Mouse (Mus musculus): ENCODE results near the gene Ptpdc1.
A peak's percentile ranks its signal among the peaks of the same experiment; 100 is the strongest.

Gene Ptpdc1

GRCm38 (mm10) chr13:48625433-48626184 is at the start of gene Ptpdc1:
Gene Ptpdc1, minus strand, starts transcription at chr13:48625664.
- peak; percentile 98 for DNase-seq (ENCODE audit: low spot score)

DNA sequence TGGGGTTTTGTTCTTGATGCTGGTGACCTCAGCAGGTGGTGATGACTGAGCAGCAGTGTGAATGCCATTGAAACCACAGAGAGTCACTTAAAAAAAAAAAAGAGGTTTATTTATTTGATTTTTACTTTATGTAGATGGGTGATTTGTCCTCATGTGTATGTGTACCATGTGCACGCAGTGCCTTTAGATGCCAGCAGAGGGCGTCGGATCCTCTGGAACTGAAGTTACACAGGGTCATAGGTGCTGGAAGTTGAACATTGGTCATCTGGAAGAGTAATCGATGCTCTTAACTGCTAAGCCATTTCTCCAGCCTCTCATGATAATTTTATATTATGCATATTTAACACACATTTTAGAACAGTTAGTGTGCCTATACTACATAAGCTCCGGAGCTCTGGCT is 49.1 kb upstream of the Ptpdc1 start:
- DNase-seq (ENCODE audit: low spot score) = no peak

- DNase-seq (ENCODE audit: low spot score) = no peak
Measured at GRCm38 (mm10) chr13:48672312-48672840, 46.9 kb upstream of the Ptpdc1 start.

DNA sequence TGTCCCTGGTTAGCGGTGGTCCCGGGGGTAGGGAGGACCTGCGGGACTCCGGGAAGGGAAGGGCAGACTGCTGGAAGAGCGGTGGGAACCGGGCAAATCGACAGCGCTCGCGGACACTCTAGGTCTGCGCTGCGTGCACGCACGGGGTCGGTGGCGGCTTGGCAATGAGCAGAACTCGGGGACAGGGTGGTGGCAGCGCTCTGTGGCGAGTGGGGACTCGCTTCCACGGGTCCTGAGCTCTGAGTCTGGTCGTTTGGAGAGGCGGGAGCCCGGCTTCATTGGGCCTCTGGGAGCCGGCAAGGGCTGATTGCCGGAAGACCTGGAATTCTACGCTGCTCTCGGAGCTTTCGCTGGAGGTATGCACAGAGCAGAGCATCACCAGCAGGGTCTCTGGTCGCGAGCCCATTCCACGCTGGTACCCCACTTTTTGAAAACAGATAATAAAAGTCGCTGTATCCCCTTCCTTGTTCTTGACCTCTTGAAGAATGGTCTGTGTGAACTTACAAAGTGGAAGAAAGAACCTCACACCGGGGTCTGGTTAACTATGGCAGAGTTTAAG is 43.6 kb upstream of the Ptpdc1 start:
- DNase-seq (ENCODE audit: low spot score) = no peak

GRCm38 (mm10) chr13:48668091-48668975 is 42.9 kb upstream of the Ptpdc1 start:
- DNase-seq (ENCODE audit: low spot score) = no peak

DNA sequence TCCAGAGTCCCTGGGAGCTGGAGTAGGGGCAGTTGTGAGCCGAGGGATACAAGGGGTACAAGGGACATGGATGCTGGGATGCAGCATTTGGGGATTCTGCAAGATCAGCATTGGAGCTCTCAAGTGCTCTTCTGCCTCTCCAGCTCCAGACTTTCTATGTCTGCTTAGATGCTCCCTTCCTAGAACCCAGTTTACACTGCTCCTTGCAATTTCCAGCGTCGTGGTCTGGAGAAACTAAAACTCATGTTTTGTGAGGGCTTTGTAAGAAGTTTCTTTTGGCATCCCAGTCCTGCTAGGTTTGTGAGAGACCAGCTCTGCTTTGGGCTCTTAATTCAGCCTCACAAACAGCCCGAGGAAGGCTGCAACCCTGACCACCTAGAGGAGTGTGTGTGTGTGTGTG is 42.0 kb upstream of the Ptpdc1 start:
- DNase-seq (ENCODE audit: low spot score) = no peak

- DNase-seq (ENCODE audit: low spot score) = no peak
Measured at GRCm38 (mm10) chr13:48665656-48666597, 40.5 kb upstream of the Ptpdc1 start.

DNA sequence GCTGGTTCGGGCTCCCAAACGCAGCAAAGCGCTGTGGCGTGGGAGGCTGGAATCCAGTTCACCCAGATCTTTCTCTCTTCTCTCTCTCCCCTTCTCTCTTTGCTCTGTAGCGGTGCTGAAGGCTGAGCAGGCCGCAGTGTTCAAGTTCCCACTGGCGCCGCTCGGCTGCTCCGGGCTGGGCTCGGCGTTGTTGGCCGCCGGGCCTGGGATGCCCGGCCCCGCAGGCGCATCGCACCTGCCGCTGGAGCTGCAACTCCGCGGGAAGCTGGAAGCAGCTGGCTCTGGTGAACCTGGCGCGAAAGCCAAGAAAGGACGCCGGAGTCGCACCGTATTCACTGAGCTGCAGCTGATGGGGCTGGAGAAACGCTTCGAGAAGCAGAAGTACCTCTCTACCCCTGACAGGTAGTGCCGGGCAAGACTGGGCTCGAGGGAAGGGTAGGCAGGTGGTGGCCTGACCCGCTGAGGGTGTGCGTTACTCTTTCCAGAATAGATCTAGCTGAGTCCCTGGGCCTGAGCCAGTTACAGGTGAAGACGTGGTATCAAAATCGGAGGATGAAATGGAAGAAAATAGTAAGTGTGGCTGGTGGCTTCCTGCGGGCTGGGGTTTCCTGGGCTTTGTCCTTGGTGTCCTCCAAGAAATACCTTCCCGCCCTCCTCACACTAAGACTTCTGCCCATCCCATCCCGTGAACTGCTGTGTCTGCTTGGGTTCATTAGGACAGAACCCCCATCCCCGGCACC is 39.6 kb upstream of the Ptpdc1 start:
- DNase-seq (ENCODE audit: low spot score) = no peak

DNA sequence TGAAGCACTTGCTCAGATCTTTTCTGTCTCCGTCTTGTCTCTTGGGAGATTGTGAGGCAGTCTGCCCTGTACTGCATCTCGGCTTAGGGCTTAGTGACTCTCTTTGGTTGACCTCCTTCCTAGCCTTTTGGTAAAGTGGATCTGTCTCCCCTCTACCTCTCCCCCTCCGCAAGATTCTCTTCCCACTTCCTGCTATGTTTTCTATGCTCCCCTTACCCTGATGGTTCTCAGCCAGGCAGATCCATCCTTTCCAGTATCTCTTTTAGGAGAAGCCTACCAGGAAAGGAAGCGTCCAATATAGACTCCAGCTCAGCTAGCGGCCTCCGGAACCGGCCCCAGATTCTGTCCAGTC is 38.5 kb upstream of the Ptpdc1 start:
- DNase-seq (ENCODE audit: low spot score) = no peak

DNA sequence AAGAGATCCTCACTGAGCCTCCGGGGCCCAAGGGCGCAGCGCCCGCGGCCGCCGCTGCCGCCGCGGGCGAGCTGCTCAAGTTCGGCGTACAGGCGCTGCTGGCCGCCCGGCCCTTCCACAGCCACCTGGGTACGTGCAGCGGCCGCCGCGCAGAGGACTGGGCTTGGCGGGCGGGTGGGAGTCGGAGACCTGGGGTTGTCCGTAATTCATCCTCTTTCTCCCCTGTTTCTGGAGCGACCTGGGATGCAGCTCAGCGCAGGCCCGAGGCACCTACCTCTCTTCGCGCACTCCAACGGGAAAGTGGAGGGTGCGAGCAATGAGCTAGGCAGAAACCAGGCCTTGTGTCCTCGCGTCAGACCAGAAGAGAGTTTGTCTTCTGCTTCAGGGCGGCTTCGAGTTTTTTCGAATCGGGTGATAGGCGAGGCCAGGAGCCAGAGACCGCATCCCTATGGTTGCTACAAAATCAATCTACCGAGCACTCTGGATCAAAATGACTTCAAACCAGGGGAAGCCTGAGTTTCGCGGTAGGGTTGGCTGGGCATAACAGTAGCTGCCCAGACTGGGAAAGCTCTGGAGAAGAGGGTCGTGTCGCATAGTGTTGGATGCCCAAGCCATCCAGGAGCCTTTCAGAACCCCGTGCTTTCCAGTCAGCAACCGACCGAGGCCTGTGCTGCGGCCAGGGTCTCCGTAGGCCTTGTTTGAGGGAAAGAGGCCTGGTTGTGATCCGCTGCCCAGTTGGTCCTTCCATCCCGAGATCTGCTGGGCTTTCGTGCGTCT is 37.9 kb upstream of the Ptpdc1 start:
- no peak for DNase-seq (ENCODE audit: low spot score)

DNA sequence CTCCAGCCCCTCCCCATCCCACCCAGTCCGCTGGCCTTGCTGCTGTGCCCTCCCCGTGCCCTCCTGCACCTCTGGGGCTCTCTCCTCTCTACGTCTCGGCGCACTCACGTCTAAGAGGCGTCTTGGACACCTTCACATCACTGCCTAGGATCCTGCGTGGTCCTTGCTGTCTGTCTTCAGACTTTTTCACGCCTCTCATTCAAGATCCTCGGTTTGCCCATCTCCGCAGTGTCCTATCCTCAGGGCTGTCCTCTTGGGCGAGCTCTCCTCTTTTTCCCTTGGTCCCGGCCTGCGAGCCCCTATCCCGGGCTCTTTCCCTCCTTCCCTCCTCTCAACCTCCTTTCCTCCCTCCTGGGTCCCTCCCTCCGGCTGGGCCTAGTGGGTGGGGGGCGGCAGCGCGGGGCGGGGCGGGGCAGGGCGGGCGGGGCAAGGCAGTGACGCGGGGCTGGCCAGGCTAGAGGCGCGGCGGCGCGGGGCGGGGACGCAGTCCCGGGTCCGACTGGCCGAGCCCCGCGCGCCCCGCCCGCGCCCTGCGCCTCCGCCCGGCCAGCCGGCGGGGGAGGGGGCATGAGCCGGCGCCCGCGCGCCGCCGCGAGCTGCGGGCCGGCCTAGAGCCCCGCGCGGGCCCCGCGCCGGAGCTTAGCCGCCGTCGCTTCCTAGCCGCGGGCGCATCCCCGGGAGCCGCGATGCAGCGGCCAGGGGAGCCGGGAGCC is 37.1 kb upstream of the Ptpdc1 start, which contains the start of gene Barx1:
Gene Barx1, plus strand, starts transcription at position 568 of the 713 bp plus-strand sequence.
- DNase-seq (ENCODE audit: low spot score) = no peak

DNA sequence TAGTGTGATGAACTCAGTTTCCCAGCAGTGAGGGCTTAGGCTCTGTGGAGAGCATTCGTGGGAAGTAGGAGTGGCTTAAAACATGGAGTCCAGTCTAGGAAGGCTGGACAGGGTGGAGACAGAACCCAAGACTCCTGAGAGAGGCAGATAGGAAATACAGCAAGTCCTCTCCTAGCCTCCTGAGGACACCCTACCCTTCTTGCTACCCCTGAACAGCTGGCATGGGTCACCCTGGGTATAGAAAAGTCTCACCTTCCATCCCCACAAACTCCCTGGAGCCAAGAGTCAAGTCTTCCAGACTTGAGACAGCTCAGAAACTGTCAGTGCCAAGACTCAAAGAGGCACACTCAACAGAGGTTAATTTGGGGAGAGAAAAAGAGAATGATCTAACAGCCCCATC is 36.1 kb upstream of the Ptpdc1 start:
- DNase-seq (ENCODE audit: low spot score) = no peak

GRCm38 (mm10) chr13:48660741-48661140 is 35.3 kb upstream of the Ptpdc1 start:
- DNase-seq (ENCODE audit: low spot score) = no peak

DNA sequence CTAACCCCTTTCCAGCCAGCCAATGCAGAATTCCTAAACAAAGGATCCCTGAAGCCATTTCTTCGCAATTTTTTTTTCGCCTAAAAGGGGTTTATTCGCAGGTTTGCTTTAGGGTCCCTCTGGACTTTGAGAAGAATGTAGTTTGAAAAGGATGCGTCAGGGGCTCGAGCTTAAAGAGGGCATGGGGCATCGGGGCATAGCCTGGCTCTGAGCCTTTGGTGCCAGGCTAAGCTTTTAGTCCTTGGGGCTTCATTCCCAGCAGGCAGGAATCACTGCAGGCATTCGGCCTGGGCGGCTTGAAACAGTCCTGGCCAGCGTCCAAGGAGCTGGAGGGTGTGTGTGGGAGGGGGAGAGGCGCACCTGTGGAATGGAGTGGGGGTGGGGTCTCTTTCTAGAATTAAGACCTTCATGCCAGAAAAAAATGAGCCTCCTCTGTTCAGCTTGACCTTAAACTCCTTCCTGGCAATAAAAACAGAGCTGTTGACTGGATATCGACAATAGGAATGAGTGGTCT is 34.8 kb upstream of the Ptpdc1 start:
- peak; percentile 65 for DNase-seq (ENCODE audit: low spot score)

DNA sequence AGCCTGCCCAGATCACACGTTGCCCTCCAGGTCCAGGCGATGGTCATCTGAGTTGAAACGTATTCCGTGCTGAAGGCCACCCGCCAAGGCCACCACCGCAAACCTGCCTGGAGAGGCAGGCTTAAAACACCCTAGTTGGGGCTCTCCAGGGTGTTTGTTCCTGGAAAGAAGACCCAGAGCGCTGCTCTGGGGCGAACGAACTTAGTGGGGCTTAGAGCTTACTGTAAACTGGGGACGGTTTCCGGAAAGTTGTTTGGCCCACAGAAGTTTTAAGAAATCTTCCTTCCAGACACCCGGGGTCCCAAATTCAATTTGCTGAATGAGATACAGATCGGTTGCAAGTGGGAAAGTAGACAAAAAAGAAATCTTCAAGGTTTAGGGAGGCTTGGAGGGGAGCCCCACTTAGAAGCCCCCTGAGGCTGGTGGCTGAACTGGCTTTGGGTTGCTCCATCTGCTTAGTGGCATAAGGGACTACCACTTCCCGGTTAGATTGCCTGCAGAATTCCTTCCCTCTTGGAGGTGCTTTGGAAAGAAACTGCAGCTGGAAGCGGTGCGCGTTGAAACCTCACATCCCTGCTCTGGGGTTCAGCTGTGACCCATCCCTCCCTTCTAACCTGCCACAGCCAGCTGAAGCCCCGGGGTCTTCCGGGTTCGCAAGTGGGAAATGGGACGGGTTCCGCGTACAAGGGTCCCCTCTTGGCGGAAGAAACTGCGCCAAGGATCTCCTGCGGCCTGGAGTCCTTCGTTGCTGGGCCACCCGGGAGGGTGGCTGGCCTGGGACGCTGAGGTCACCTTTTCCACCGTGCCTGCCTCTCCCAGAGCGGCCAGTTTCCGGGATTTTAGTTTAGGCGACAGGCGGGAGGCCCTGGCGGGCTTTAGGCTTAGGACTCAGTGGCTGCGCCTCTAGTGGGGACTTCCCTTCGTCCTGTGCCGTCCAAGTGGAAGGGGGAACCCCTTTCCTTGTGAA is 34.1 kb upstream of the Ptpdc1 start:
- no peak for DNase-seq (ENCODE audit: low spot score)

GRCm38 (mm10) chr13:48658588-48659253 is 33.3 kb upstream of the Ptpdc1 start:
- DNase-seq (ENCODE audit: low spot score) = no peak

DNA sequence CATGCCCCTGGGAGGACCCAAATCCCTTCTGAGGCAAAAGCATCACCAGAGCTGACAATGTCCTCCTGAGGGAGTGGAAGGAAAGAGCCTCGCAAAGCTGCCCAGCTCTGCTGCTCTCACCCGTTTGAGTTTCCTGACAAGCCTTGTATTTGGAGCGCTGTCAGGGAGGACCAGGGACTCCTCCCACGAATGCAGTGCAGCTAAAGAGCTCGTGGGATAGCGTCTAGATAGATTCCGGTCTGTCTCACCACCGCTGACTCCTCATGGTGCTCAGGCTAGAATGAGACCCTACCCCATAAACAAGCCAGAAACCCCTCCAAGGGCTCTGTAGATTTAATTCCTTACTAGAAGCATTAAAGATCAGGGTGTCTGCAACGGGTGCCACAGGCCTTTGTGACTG is 32.3 kb upstream of the Ptpdc1 start:
- no peak for DNase-seq (ENCODE audit: low spot score)
